Mouse (Mus musculus) midbrain, embryonic 12.5 days (tissue): Measurements from ENCODE around the gene Apol10a. TPM values are rescaled to one million over a fixed set of nuclear protein-coding genes. Genes with fewer than 3 reads are reported as not detected.
"Not testable (repeated sequence)": the region's sequence is repeated elsewhere in the genome, so short reads cannot be mapped to it uniquely, and the experiment has no call there.

Experiments used
- ATAC-seq: fragments of 200-750 bp; cut with Nextera tagmentation; 2 replicates; pipeline ENCODE4 v1.8.0; 2017; ENCODE audit warnings: low read depth, moderate TSS enrichment, moderate library complexity; ENCODE audit not compliant: low FRiP score
- H3K27ac ChIP-seq: fragments of 300-500 bp; sonication (generic); replicated peaks from 2 replicates; pipeline ENCODE4 v1.5.1; 2016; ENCODE audit warnings: mild to moderate bottlenecking
- H3K27me3 ChIP-seq: fragments of 300-500 bp; sonication (generic); 2 replicates; pipeline ENCODE4 v1.6.1; 2016; ENCODE audit warnings: mild to moderate bottlenecking
- H3K36me3 ChIP-seq: fragments of 300-500 bp; sonication (generic); 2 replicates; pipeline ENCODE4 v1.6.1; 2016
- H3K4me1 ChIP-seq: fragments of 300-500 bp; sonication (generic); 2 replicates; pipeline ENCODE4 v1.6.1; 2016
- H3K4me2 ChIP-seq: fragments of 300-500 bp; sonication (generic); replicated peaks from 2 replicates; pipeline ENCODE4 v1.6.1; 2016; ENCODE audit warnings: mild to moderate bottlenecking, moderate library complexity
- H3K4me3 ChIP-seq: fragments of 300-500 bp; sonication (generic); 2 replicates; pipeline ENCODE4 v1.5.1; 2016; ENCODE audit warnings: mild to moderate bottlenecking
- H3K9ac ChIP-seq: fragments of 300-500 bp; sonication (generic); replicated peaks from 2 replicates; pipeline ENCODE4 v1.6.1; 2016; ENCODE audit warnings: mild to moderate bottlenecking, moderate library complexity
- H3K9me3 ChIP-seq: fragments of 300-500 bp; sonication (generic); 2 replicates; pipeline ENCODE4 v1.6.1; 2016; ENCODE audit warnings: mild to moderate bottlenecking
- WGBS: fragments of 180-500 bp; shearing (Covaris S2); methylation state at CpG from one replicate; pipeline ENCODE4 v1.1.7; 2016; 5-methylcytosine and 5-hydroxymethylcytosine counted together
- polyA plus RNA-seq: library from polyadenylated mRNA; unstranded; fragments of >200 nt; fragmentation: Nextera tagmentation; extraction: Ambion mirVana; gene quantifications from 2 replicates; pipeline ENCODE4 v1.2.1, GENCODE M21; 2016

Gene Apol10a
- not detected in 2 replicates for polyA plus RNA-seq

DNA sequence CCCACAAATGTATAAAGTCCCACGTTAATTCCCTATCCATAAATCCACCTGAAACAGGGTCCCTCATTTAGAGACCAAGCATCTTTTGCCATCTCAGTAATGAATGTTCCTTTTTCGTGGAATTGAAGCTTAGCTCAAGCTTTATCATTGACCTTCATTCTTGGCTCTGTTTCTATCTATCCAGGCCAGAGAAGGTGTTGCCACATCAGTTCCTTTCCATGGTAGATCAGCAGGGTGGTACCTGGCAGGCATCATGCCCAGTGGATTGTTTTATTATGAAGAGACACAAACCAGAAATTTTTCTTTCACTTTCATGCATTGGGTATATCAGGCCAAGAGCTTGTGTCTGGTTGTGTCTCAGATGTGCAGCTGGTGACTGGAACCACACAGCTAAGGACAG, at the start of gene Apol10a:
Apol10a (plus strand) TSS at position 355 of the 400 bp plus-strand sequence.
- not testable (repeated sequence) for H3K36me3 ChIP-seq, H3K9ac ChIP-seq, H3K4me3 ChIP-seq, ATAC-seq, H3K4me1 ChIP-seq, H3K4me2 ChIP-seq, H3K27ac ChIP-seq, H3K9me3 ChIP-seq, H3K27me3 ChIP-seq
- 83% methylated on average over 2 of the region's 2 CpGs for WGBS

- not testable (repeated sequence) for ATAC-seq, H3K4me1 ChIP-seq, H3K4me2 ChIP-seq, H3K9me3 ChIP-seq, H3K4me3 ChIP-seq, H3K36me3 ChIP-seq, H3K9ac ChIP-seq, H3K27me3 ChIP-seq, H3K27ac ChIP-seq
- WGBS = 76% methylated on average over 9 of the region's 10 CpGs
Observed at GRCm38 (mm10) chr15:77428690-77429448, 48.0 kb upstream of the Apol10a start.

GRCm38 (mm10) chr15:77444746-77445145, 32.1 kb upstream of the Apol10a start:
- H3K27ac ChIP-seq, H3K4me3 ChIP-seq, H3K4me1 ChIP-seq, ATAC-seq, H3K9me3 ChIP-seq, H3K36me3 ChIP-seq, H3K9ac ChIP-seq, H3K27me3 ChIP-seq, H3K4me2 ChIP-seq: not testable (repeated sequence)
- WGBS = 84% methylated on average over 8 of the region's 8 CpGs

GRCm38 (mm10) chr15:77445668-77446067, 31.2 kb upstream of the Apol10a start:
- H3K4me1 ChIP-seq, H3K4me2 ChIP-seq, H3K9me3 ChIP-seq, ATAC-seq, H3K4me3 ChIP-seq, H3K9ac ChIP-seq, H3K27ac ChIP-seq, H3K27me3 ChIP-seq, H3K36me3 ChIP-seq: not testable (repeated sequence)
- 78% methylated on average over 1 of the region's 1 CpGs for WGBS

DNA sequence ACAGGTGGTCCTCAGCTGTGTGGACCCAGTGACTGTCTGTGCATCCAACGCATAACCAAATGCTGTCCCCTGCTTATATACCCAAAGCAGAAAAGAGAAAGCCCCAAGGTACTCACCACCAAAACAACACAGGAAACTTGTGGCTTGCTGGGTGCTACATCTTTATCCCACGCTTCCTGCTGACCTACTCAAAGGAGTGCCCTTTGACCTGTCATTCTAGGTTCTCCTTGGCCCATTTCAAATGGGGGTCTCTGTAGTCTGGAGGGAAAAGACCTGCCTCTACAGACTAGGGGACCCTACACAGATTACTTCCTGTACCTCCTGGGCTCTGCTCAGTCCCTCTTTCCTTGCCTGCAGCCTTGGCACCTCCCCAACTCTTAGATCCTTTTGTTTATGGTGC, 29.5 kb upstream of the Apol10a start, which contains the start of gene Apol7b:
Apol7b (minus strand) TSS at position 101 of the 400 bp plus-strand sequence.
- not testable (repeated sequence) for H3K4me3 ChIP-seq, H3K27ac ChIP-seq, H3K4me1 ChIP-seq, ATAC-seq, H3K36me3 ChIP-seq, H3K4me2 ChIP-seq, H3K9ac ChIP-seq, H3K9me3 ChIP-seq, H3K27me3 ChIP-seq
- 87% methylated on average over 2 of the region's 2 CpGs for WGBS

- not testable (repeated sequence) for H3K4me2 ChIP-seq, H3K36me3 ChIP-seq, ATAC-seq, H3K4me3 ChIP-seq, H3K9ac ChIP-seq, H3K27ac ChIP-seq, H3K4me1 ChIP-seq, H3K9me3 ChIP-seq, H3K27me3 ChIP-seq
- WGBS = 57% methylated on average over 10 of the region's 10 CpGs
Observed at GRCm38 (mm10) chr15:77449927-77450326, 26.9 kb upstream of the Apol10a start.

DNA sequence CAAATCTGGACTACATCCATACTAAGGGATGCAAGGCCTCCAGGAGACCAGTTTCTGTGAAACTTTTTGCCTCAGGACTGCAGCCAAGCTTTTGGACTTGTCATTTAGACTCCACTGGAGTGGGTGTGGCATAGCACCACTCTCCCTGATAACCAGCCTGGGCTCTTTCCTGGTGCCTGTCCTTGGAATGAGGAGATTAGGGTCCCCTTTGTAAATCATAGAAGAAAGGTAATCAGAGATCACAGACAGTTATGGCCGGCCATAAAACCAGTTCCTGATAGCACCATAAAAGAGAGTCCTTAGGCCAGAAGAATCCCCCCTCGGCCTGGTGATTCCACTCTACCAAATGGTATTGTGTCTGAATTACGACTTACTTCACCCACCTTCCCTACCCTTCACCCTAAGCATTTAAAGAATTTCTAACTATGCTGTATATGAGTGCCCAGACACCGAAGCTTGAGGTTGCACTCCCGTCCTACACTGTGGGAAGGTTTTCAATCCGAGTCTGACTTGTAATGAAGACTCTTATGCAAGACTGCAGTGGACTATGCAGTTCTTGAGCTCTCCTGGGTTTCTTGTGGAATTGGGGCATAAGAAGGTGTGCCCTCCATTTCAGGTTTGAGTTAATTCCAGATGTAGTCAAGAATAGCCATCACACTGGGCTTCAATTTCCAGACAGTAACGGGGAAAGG, 2.0 kb upstream of the Apol10a start:
- not testable (repeated sequence) for H3K4me3 ChIP-seq, H3K9me3 ChIP-seq, H3K36me3 ChIP-seq, H3K4me1 ChIP-seq, H3K4me2 ChIP-seq, H3K9ac ChIP-seq, ATAC-seq, H3K27ac ChIP-seq, H3K27me3 ChIP-seq
- WGBS = 88% methylated on average over 7 of the region's 7 CpGs

GRCm38 (mm10) chr15:77482140-77482794, 5.4 kb downstream of the Apol10a start:
- no peak overlapping the region for H3K4me2 ChIP-seq
- H3K27me3 ChIP-seq = no peaks in the 10 kb centered on the region
- H3K9me3 ChIP-seq = no peaks in the 10 kb centered on the region
- H3K27ac ChIP-seq = no peak overlapping the region
- H3K36me3 ChIP-seq = no peaks in the 10 kb centered on the region
- WGBS = 70% methylated on average over 4 of the region's 4 CpGs
- ATAC-seq = no peak
- H3K4me3 ChIP-seq = no peak overlapping the region
- H3K4me1 ChIP-seq = no peaks in the 10 kb centered on the region
- no peak overlapping the region for H3K9ac ChIP-seq

DNA sequence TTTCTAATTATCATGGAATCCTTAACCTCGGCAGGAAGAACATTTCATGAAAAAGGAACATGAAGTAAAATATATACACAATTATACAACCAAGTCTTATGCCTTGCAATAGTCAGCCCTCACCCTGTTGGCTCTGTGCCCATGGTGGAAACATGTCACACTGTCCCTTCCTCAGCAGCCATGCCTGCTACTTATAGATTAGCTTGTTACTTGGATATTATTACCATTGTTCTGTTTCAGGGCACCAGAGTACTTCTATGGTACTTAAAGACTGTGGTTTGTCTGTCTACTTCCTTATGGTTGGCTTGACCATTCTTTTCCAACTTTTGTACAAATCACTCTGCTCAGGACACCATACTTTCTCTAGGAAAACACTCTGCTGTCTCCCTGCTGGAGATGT, 16.3 kb downstream of the Apol10a start:
- ATAC-seq, H3K4me1 ChIP-seq, H3K27ac ChIP-seq, H3K36me3 ChIP-seq, H3K4me2 ChIP-seq, H3K4me3 ChIP-seq, H3K27me3 ChIP-seq, H3K9ac ChIP-seq, H3K9me3 ChIP-seq: not testable (repeated sequence)
- no CpG with 5 or more reads among the region's 1 CpGs for WGBS

GRCm38 (mm10) chr15:77494694-77495093, 17.8 kb downstream of the Apol10a start:
- ATAC-seq = not testable (repeated sequence)

DNA sequence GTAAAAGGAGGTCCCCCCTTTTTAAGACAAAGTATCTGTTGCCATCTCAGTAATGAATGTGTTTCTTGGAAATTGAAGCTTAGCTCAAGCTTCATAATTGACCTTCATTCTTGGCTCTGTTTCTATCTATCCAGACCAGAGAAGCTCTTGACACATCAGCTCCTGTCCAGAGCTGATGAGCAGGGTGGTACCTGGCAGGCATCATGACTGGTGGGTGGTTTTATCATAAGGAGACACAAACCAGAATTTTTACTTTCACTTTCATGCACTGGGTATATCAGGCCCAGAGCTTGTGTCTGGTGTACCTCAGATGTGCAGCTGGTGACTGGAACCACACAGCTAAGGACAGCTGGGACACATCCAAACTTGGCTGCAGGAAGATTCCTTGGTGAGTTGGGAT, 31.1 kb downstream of the Apol10a start, which contains the start of gene Apol11a:
Apol11a (plus strand) TSS at position 306 of the 400 bp plus-strand sequence.
- not testable (repeated sequence) for H3K36me3 ChIP-seq, H3K4me2 ChIP-seq, H3K9ac ChIP-seq, ATAC-seq, H3K27me3 ChIP-seq, H3K9me3 ChIP-seq, H3K4me1 ChIP-seq, H3K27ac ChIP-seq, H3K4me3 ChIP-seq

More at GRCm38 (mm10) chr15:77494694-77495093, 17.8 kb downstream of the Apol10a start:
- H3K9ac ChIP-seq, H3K4me2 ChIP-seq, H3K27ac ChIP-seq, H3K4me1 ChIP-seq, H3K9me3 ChIP-seq, H3K27me3 ChIP-seq, H3K36me3 ChIP-seq, H3K4me3 ChIP-seq: not testable (repeated sequence)
- 81% methylated on average over 1 of the region's 1 CpGs for WGBS

DNA sequence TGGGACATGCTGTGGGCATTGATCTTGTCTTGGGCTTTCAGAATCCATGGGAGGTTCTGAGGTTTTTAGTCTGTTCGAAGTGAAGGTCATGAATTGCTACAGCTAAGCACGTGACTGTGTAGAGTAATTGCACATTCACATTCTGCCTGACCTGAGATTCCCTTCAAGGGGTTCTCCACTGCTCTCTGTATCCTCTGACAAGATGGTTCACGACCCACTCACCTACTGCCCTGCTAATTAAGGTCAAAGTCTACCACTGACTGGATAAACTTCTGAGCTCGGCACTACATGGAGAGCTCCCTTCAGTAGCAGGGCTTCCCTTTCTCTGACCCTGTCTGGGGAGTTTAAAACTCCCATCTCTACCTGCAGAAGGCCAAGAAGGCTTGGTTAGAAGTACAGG, 43.7 kb downstream of the Apol10a start:
- H3K9me3 ChIP-seq, H3K4me2 ChIP-seq, H3K27ac ChIP-seq, H3K27me3 ChIP-seq, H3K4me3 ChIP-seq, H3K4me1 ChIP-seq, ATAC-seq, H3K9ac ChIP-seq, H3K36me3 ChIP-seq: not testable (repeated sequence)
- 74% methylated on average over 4 of the region's 4 CpGs for WGBS
